Mouse (Mus musculus): ENCODE results near the gene Cacul1.

GRCm38 (mm10) chr19:60554866-60555438 lies 25.9 kb downstream of the Cacul1 start:
- no peak for TF ChIP-seq CTCF (IDR thresholded peaks at IDR 0.05; ENCODE audit: low read depth, low read length)
- no peak for TF ChIP-seq GATA1 (IDR thresholded peaks at IDR 0.05; ENCODE audit: borderline replicate concordance, low read length)
- no peak for TF ChIP-seq POLR2AphosphoS5 (IDR thresholded peaks at IDR 0.05; ENCODE audit: insufficient replicate concordance, low read depth, low read length)
- TF ChIP-seq TAL1 (conservative IDR thresholded peaks at IDR 0.05; ENCODE audit: low read depth, low read length), result no peak
- no peak for TF ChIP-seq GATA2 (IDR thresholded peaks at IDR 0.05; ENCODE audit: borderline replicate concordance, low read depth, low read length)

Measured in G1E (cell line).